Mouse (Mus musculus) kidney, adult 10 weeks (tissue): ENCODE results near the gene Sdad1. TPM values are rescaled to one million over a fixed set of nuclear protein-coding genes. Genes with fewer than 3 reads are reported as not detected.

Source experiments
- polyA plus RNA-seq: library from polyadenylated mRNA; stranded (reverse); fragments of 350-450 nt; fragmentation: Illumina TruSeq; extraction: RNeasy Lipid Tissue Mini Kit (QIAGEN cat#74804); gene quantifications from one replicate; pipeline ENCODE4 v1.2.3, GENCODE M21; 2014; ENCODE audit warnings: low read depth, low replicate concordance

The Sdad1 gene
- polyA plus RNA-seq, result 9.9 TPM

GRCm38 (mm10) chr5:92309681-92310511 is at the start of gene Sdad1:
Sdad1 (minus strand) TSS chr5:92310479.

DNA sequence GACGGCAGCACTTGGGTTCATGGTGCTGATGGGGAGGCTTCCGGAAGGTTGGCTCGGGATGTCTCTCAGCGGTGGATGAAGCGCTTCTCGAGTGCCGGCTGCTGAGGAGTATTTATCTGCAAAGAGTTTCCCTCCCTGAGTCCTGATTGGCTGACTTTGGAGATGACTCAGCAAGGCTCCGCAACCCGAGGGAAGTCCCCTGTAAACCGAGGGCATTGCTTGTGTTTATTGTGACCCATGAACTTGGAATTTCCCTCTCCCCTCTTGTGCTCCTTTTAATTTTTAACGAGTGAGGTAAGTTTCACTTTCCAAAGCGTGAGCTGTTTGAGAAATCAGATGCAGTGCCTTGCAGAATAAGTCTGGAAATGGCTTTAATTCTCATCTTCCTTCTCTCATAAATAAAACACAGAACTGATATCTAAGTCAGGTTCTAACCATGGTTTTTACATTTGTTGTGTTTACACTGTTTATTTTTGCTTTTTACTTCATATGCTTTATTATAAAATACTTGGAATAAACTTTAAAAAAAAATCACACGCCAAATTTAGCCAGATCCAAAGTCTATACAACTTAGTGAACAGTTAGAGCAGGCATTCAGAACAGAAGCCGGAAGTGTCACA is 38.6 kb upstream of the Sdad1 start, which contains the start of gene Cxcl10:
Cxcl10 (minus strand) TSS at position 96 of the 620 bp plus-strand sequence.

DNA sequence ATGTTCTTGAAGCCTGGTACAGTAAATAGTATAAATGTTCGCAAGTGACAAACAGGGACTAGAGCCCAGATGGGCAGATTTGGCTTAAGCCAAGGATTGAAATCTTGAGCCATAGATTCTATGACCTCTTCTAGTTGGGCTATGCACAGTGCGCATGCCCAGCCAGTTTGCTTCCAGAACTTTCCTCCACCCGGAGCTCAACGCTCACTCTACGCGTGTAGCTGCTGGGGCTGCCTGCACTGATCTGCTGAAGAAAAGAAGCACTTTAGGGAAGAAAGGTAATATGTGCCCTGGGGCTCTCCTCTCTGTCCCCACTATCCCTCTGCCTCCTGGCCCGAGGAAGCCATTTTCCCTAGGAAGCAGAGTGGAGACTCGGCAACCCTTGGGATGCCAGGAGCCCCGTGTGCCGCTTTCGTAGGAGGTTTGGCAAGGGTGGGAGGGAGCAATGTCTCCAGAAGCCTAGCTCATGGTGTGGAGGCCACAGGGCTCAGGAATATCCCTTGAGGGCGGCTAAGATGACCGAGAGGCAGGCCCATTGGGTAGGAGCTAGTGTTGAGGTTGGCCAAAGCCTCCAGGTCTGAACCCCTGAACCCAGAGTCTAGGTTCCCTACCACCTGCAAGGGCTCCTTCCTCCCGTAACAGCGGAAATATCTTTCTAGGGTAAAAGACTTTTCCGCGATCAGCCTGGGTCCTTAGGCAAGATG is 21.5 kb upstream of the Sdad1 start, which contains the start of gene Art3:
Art3 (plus strand) TSS at position 193 of the 704 bp plus-strand sequence.

GRCm38 (mm10) chr5:92327929-92328328 is 17.6 kb upstream of the Sdad1 start, which contains the start of gene Cxcl9:
Cxcl9 (minus strand) TSS chr5:92328079.

DNA sequence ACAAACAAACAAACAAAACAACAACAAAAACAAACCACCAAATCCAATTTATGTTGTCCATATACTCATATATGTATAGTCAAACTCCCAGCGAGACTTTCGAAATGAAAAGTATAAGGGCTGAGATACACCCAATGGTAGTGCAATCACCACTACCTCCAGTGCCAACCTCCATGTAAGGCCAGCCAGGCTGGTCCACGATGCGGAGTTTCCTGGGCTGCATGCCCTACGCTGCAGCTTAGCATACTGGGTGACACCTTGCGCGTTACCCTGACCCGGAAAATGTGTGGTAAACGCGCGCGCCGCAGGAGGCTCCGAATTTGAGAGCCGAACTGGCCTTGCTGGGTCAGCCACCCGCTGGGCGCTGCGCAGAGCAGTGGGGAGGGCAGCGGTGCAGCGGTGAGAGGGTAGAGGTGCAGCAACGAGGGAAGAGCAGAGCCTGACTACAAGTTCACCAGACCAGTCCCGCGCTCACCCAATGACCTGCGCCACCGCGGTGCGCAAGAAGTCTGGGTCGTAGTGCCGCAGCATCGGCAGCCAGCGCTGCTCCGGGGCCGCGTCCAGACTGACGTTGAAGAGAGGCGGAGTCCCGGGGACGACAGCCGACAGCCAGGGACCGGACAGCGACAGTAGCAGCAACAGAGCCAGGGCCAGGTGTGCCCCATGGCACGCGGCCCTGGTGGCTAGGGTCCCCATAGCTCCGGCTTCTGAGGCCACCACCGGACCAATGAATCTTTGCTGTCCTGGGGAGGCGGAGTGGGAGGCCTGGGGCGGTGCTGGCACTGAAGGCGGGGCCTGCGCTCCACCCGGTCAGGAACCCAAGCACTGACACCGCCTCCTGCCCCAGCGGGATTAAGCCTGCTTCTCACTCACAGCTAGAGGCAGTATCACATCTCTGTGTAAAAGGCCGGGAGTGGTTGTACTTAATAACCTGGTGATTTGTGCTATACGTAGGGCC is 32.6 kb downstream of the Sdad1 start, which contains the start of gene Naaa:
Naaa (minus strand) TSS at position 734 of the 958 bp plus-strand sequence.

DNA sequence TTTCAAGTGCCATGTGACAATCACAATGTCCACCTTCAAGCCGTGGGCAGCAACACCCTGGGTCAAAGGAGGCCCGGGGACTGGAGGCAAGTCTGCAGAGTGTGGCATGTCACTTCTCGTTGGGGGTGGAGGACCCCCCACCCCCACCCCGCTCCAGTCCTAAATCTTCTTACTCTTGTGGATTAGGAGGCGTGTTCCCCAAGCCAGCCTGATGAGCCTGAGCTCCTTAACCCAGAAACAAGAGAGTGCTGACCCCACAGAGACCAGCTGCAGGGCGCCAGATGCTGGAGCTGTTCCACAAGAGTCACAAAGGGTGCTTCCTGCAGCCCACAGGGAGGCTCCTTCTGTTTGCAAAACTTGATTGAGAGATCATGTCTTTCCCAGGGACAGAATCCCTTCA is 54.1 kb downstream of the Sdad1 start, which contains the start of gene Ppef2:
Ppef2 (minus strand) TSS at position 61 of the 400 bp plus-strand sequence.

Other genes with a start within 250 kb of the Sdad1 start
- 155 TPM for gene G3bp2, start 226.8 kb downstream of the Sdad1 start, polyA plus RNA-seq
- gene Uso1, start 172.5 kb downstream of the Sdad1 start, polyA plus RNA-seq, result 134 TPM
- gene U90926, start 95.1 kb downstream of the Sdad1 start, polyA plus RNA-seq, result not detected
- not detected for gene Ppef2, start 54.2 kb downstream of the Sdad1 start, polyA plus RNA-seq
- 6.7 TPM for gene Naaa, start 32.3 kb downstream of the Sdad1 start, polyA plus RNA-seq
- gene Cxcl9, start 17.6 kb upstream of the Sdad1 start, polyA plus RNA-seq, result 2.2 TPM
- 9.2 TPM for gene Art3, start 21.3 kb upstream of the Sdad1 start, polyA plus RNA-seq
- 6.3 TPM for gene Cxcl10, start 38.4 kb upstream of the Sdad1 start, polyA plus RNA-seq
- 34.6 TPM for gene Nup54, start 124.7 kb upstream of the Sdad1 start, polyA plus RNA-seq
- gene Scarb2, start 196.4 kb upstream of the Sdad1 start, polyA plus RNA-seq, result 52.7 TPM
- gene Fam47e, start 244.6 kb upstream of the Sdad1 start, polyA plus RNA-seq, result 1.4 TPM